Mouse (Mus musculus): ENCODE data around the gene Stx18. TPM values are rescaled to one million over a fixed set of nuclear protein-coding genes. Genes with fewer than 3 reads are reported as not detected.

Gene Stx18
- polyA plus RNA-seq, 1 experiment = 15.3 TPM

DNA sequence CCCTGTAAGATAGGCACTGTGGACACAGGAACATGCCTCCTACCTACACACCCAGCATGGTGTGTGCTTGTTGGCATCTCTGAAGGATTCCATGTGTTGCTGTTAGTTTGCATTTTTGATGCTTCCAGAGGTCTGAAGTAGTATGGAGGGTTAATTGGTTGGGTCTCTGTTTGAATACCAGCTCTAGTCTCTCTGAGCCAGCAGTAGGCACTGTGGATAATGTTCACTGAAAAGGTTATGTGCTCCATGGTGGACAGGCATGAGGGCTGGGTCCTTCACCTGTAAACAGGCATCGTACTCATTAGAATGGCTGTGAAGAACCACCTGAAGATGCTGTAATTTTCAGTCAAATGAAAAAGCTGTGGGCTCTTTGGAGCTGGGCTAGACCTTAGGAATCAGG lies 41.9 kb downstream of the Stx18 start:
- H3K9me3 ChIP-seq (replicated peaks; ENCODE audit: control insufficient read depth, insufficient read depth, low read length, poor library complexity, severe bottlenecking) = no peaks in the 10 kb centered on the region
- no peaks in the 10 kb centered on the region for H3K27me3 ChIP-seq (ENCODE audit: control insufficient read depth, insufficient read depth, low read length, poor library complexity, severe bottlenecking)
- no peak overlapping the region for H3K4me3 ChIP-seq (ENCODE audit: low read depth, low read length)
- no peak overlapping the region for H3K27ac ChIP-seq (ENCODE audit: insufficient read depth, low read length)
- no peak overlapping the region for H3K9ac ChIP-seq (ENCODE audit: low read depth, poor library complexity, severe bottlenecking)
- no peaks in the 10 kb centered on the region for H3K36me3 ChIP-seq (ENCODE audit: control insufficient read depth, insufficient read depth, low read length, poor library complexity, severe bottlenecking)
- H3K4me1 ChIP-seq (ENCODE audit: control insufficient read depth, insufficient read depth, low read length) = no peaks in the 10 kb centered on the region
- TF ChIP-seq EP300 (IDR thresholded peaks at IDR 0.05; ENCODE audit: insufficient read depth, low read depth, low read length) = no peak
- no peak for TF ChIP-seq POLR2A (IDR thresholded peaks at IDR 0.05; ENCODE audit: insufficient read depth, low read length)

DNA sequence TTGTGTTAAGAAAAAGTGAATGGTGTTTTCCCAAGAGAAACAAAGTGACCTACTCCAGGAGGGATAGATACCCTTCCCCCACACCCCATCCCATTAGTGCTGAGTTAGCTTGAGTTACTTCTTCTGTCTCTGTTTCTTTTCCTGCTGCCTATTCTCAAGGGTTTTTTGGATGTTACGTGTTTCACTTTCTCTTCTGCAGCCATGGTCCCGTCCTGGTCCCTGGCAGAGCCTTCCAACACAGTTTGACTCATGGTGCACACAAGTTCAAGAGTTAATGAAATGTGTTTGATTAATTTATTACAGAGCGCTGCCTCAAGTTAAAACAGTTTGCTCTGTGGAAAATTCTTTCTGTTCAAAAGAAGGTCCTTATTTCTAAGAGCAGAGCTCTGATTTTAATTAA lies 44.0 kb downstream of the Stx18 start:
- Histone ChIP-seq H3K27ac (ENCODE audit: insufficient read depth, low read length) (no peak overlapping the region), H3K4me3 (ENCODE audit: low read depth, low read length) (no peak overlapping the region)

DNA sequence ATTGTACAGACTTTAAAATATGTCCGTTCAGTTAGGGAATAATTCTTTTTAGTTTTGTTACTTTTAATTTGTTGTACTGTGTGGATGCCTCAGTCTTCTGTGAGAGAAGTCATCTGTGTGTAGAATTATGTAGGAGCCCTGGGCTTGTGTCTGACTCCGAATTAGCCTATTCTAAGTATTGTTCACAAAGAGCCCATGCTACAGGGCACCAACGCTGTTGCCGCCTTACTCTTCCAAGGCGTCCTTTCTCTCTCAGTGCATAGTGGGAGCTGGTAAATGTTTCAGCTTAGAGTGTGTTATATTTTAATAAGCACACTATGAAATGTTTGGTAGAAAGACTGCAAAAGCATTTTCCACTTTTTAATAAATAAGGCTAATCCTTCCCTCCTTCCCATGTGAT lies 44.8 kb downstream of the Stx18 start:
- H3K4me1 ChIP-seq (ENCODE audit: control insufficient read depth, insufficient read depth, low read length) = no peaks in the 10 kb centered on the region
- H3K9ac ChIP-seq (ENCODE audit: low read depth, poor library complexity, severe bottlenecking) = no peak overlapping the region
- no peak overlapping the region for H3K27ac ChIP-seq (ENCODE audit: insufficient read depth, low read length)

More for the DNA sequence above, 44.0 kb downstream of the Stx18 start:
- Histone ChIP-seq H3K27me3 (ENCODE audit: control insufficient read depth, insufficient read depth, low read length, poor library complexity, severe bottlenecking) (no peaks in the 10 kb centered on the region), H3K9me3 (replicated peaks; ENCODE audit: control insufficient read depth, insufficient read depth, low read length, poor library complexity, severe bottlenecking) (no peaks in the 10 kb centered on the region), H3K9ac (ENCODE audit: low read depth, poor library complexity, severe bottlenecking) (no peak overlapping the region), H3K4me1 (ENCODE audit: control insufficient read depth, insufficient read depth, low read length) (no peaks in the 10 kb centered on the region), H3K36me3 (ENCODE audit: control insufficient read depth, insufficient read depth, low read length, poor library complexity, severe bottlenecking) (no peaks in the 10 kb centered on the region)
- no peak for TF ChIP-seq POLR2A (IDR thresholded peaks at IDR 0.05; ENCODE audit: insufficient read depth, low read length)

DNA sequence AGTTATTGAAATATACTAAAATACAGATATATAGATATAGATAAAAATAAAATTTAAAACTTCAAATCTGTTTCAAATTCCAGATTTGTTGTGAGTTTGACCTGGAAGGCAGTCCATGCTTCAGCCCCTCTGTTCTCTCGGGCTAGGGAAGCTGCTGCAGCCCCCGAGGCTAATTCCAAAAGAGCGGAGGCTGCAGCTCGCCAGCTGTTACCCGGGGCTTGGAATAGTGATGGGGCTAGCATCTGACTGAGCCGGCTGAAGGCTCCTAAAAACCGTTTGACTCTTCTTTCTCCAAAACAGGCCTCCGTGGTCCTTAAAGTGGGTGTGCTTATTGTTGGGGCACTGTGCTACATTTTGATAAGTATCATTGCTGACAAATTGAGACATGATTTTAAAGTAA lies 46.1 kb downstream of the Stx18 start:
- no peak overlapping the region for H3K4me3 ChIP-seq (ENCODE audit: low read depth, low read length)
- H3K27me3 ChIP-seq (ENCODE audit: control insufficient read depth, insufficient read depth, low read length, poor library complexity, severe bottlenecking) = no peaks in the 10 kb centered on the region
- no peaks in the 10 kb centered on the region for H3K36me3 ChIP-seq (ENCODE audit: control insufficient read depth, insufficient read depth, low read length, poor library complexity, severe bottlenecking)
- no peak overlapping the region for H3K27ac ChIP-seq (ENCODE audit: insufficient read depth, low read length)
- H3K9ac ChIP-seq (ENCODE audit: low read depth, poor library complexity, severe bottlenecking) = no peak overlapping the region
- TF ChIP-seq POLR2A (IDR thresholded peaks at IDR 0.05; ENCODE audit: insufficient read depth, low read length) (no peak), CTCF (IDR thresholded peaks at IDR 0.05; ENCODE audit: low read depth, low read length) (no peak), EP300 (IDR thresholded peaks at IDR 0.05; ENCODE audit: insufficient read depth, low read depth, low read length) (no peak)
- H3K4me1 ChIP-seq (ENCODE audit: control insufficient read depth, insufficient read depth, low read length) = no peaks in the 10 kb centered on the region
- H3K9me3 ChIP-seq (replicated peaks; ENCODE audit: control insufficient read depth, insufficient read depth, low read length, poor library complexity, severe bottlenecking) = no peaks in the 10 kb centered on the region

More for the DNA sequence above, 44.8 kb downstream of the Stx18 start:
- Histone ChIP-seq H3K36me3 (ENCODE audit: control insufficient read depth, insufficient read depth, low read length, poor library complexity, severe bottlenecking) (no peaks in the 10 kb centered on the region), H3K27me3 (ENCODE audit: control insufficient read depth, insufficient read depth, low read length, poor library complexity, severe bottlenecking) (no peaks in the 10 kb centered on the region), H3K4me3 (ENCODE audit: low read depth, low read length) (no peak overlapping the region), H3K9me3 (replicated peaks; ENCODE audit: control insufficient read depth, insufficient read depth, low read length, poor library complexity, severe bottlenecking) (no peaks in the 10 kb centered on the region)
- no peak for TF ChIP-seq CTCF (IDR thresholded peaks at IDR 0.05; ENCODE audit: low read depth, low read length)
- TF ChIP-seq EP300 (IDR thresholded peaks at IDR 0.05; ENCODE audit: insufficient read depth, low read depth, low read length) = no peak
- TF ChIP-seq POLR2A (IDR thresholded peaks at IDR 0.05; ENCODE audit: insufficient read depth, low read length) = no peak

DNA sequence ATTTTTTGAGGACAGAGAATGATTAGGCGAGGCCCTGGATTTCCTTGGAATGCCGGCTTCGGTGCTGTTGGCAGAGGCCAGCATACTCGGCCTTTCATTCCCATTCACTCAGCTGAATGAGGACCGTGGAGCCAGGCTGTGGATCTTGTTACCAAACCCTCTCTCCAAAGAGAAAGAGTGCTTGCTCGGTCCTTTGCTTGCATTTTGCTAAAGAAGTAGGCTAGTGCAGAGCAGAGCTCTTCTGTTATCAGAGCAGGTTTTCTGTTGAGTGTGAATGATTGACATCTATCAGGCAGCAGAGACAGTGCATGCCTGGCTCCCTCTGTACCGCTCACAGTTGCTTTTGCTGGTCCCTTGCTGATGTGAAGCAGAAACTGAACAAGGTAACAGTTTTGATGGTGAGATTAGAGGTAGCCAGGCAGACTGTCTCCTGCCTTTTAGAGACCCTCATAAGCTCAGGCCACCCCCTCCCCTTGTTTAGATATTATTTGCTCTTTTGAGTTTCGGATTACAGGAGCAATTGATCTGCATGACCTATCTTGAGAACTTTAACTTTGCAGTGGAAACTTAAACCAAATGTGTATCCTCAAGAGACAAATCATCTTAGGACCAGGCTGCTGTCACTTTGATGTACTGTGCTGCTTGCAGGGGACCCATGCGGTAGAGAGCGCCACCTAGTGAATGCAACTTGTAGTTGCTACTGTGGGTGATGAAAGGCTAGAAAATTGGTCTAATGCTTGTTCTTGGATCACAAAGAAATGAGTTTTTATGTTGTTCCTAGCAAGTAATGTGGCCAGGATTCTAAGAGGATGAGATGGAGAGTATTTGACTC lies 47.2 kb downstream of the Stx18 start:
- Histone ChIP-seq H3K27me3 (ENCODE audit: control insufficient read depth, insufficient read depth, low read length, poor library complexity, severe bottlenecking) (no peaks in the 10 kb centered on the region), H3K4me1 (ENCODE audit: control insufficient read depth, insufficient read depth, low read length) (no peaks in the 10 kb centered on the region), H3K9me3 (replicated peaks; ENCODE audit: control insufficient read depth, insufficient read depth, low read length, poor library complexity, severe bottlenecking) (no peaks in the 10 kb centered on the region), H3K9ac (ENCODE audit: low read depth, poor library complexity, severe bottlenecking) (no peak overlapping the region), H3K36me3 (ENCODE audit: control insufficient read depth, insufficient read depth, low read length, poor library complexity, severe bottlenecking) (no peaks in the 10 kb centered on the region), H3K4me3 (ENCODE audit: low read depth, low read length) (no peak overlapping the region), H3K27ac (ENCODE audit: insufficient read depth, low read length) (no peak overlapping the region)
- TF ChIP-seq EP300 (IDR thresholded peaks at IDR 0.05; ENCODE audit: insufficient read depth, low read depth, low read length) (no peak), CTCF (IDR thresholded peaks at IDR 0.05; ENCODE audit: low read depth, low read length) (peak; percentile 93), POLR2A (IDR thresholded peaks at IDR 0.05; ENCODE audit: insufficient read depth, low read length) (no peak)

DNA sequence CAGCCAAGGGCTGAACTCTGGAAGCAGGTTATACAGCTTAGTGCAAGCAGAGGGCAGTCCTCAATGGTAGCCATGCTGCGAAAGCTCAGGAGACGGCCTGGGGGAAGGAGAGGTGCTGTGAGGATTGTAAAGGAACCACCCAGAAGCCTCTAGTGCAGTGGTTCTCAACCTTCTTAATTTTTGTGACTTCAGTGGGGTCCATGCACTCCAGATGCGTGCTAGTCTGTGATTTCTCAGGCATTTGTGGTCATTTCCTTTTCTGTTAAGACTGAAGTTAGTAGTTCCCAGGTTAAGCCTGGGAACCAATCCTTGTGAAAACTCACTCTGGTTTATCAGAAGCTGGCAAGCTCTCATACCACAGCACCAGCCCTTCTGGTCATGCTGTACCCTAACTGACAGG lies 51.6 kb downstream of the Stx18 start:
- Histone ChIP-seq H3K36me3 (ENCODE audit: control insufficient read depth, insufficient read depth, low read length, poor library complexity, severe bottlenecking) (no peaks in the 10 kb centered on the region), H3K27me3 (ENCODE audit: control insufficient read depth, insufficient read depth, low read length, poor library complexity, severe bottlenecking) (no peaks in the 10 kb centered on the region)

More for the DNA sequence above, 51.6 kb downstream of the Stx18 start:
- no peaks in the 10 kb centered on the region for H3K4me1 ChIP-seq (ENCODE audit: control insufficient read depth, insufficient read depth, low read length)
- H3K4me3 ChIP-seq (ENCODE audit: low read depth, low read length) = no peak overlapping the region
- no peak overlapping the region for H3K9ac ChIP-seq (ENCODE audit: low read depth, poor library complexity, severe bottlenecking)
- no peaks in the 10 kb centered on the region for H3K9me3 ChIP-seq (replicated peaks; ENCODE audit: control insufficient read depth, insufficient read depth, low read length, poor library complexity, severe bottlenecking)
- no peak overlapping the region for H3K27ac ChIP-seq (ENCODE audit: insufficient read depth, low read length)
- no peak for TF ChIP-seq CTCF (IDR thresholded peaks at IDR 0.05; ENCODE audit: low read depth, low read length)
- TF ChIP-seq EP300 (IDR thresholded peaks at IDR 0.05; ENCODE audit: insufficient read depth, low read depth, low read length) = no peak
- no peak for TF ChIP-seq POLR2A (IDR thresholded peaks at IDR 0.05; ENCODE audit: insufficient read depth, low read length)

Measured in ES-Bruce4 (cell line).